Mouse (Mus musculus): ENCODE results near the gene Zfp296. TPM values are rescaled to one million over a fixed set of nuclear protein-coding genes. Genes with fewer than 3 reads are reported as not detected.

Gene Zfp296
- polyA plus RNA-seq, 1 experiment = 7.0 TPM

GRCm38 (mm10) chr7:19607291-19607690 lies 30.2 kb downstream of the Zfp296 start:
- Histone ChIP-seq H3K27me3 (ENCODE audit: control insufficient read depth, insufficient read depth, low read length) (no peaks in the 10 kb centered on the region), H3K36me3 (ENCODE audit: control insufficient read depth, insufficient read depth, low read length) (no peaks in the 10 kb centered on the region), H3K4me1 (ENCODE audit: control insufficient read depth, insufficient read depth, low read length) (peaks cover 4% of the 10 kb centered on the region), H3K4me3 (ENCODE audit: control insufficient read depth, low read depth, low read length) (no peak overlapping the region), H3K27ac (ENCODE audit: control insufficient read depth, insufficient read depth, low read depth, low read length) (no peak overlapping the region)
- no peak for TF ChIP-seq CTCF (IDR thresholded peaks at IDR 0.05; ENCODE audit: control insufficient read depth, insufficient read depth, insufficient replicate concordance, low read depth, low read length)
- TF ChIP-seq POLR2A (IDR thresholded peaks at IDR 0.05; ENCODE audit: control insufficient read depth, low read depth, low read length) = no peak

GRCm38 (mm10) chr7:19609641-19610332 lies 32.7 kb downstream of the Zfp296 start:
- Histone ChIP-seq H3K27ac (ENCODE audit: control insufficient read depth, insufficient read depth, low read depth, low read length) (no peak overlapping the region), H3K36me3 (ENCODE audit: control insufficient read depth, insufficient read depth, low read length) (no peaks in the 10 kb centered on the region), H3K4me3 (ENCODE audit: control insufficient read depth, low read depth, low read length) (no peak overlapping the region), H3K4me1 (ENCODE audit: control insufficient read depth, insufficient read depth, low read length) (no peaks in the 10 kb centered on the region), H3K27me3 (ENCODE audit: control insufficient read depth, insufficient read depth, low read length) (no peaks in the 10 kb centered on the region)
- no peak for TF ChIP-seq POLR2A (IDR thresholded peaks at IDR 0.05; ENCODE audit: control insufficient read depth, low read depth, low read length)

GRCm38 (mm10) chr7:19610969-19611368 lies 33.9 kb downstream of the Zfp296 start:
- Histone ChIP-seq H3K4me3 (ENCODE audit: control insufficient read depth, low read depth, low read length) (no peak overlapping the region), H3K27me3 (ENCODE audit: control insufficient read depth, insufficient read depth, low read length) (no peaks in the 10 kb centered on the region), H3K27ac (ENCODE audit: control insufficient read depth, insufficient read depth, low read depth, low read length) (no peak overlapping the region), H3K36me3 (ENCODE audit: control insufficient read depth, insufficient read depth, low read length) (no peaks in the 10 kb centered on the region), H3K4me1 (ENCODE audit: control insufficient read depth, insufficient read depth, low read length) (no peaks in the 10 kb centered on the region)
- no peak for TF ChIP-seq POLR2A (IDR thresholded peaks at IDR 0.05; ENCODE audit: control insufficient read depth, low read depth, low read length)
- TF ChIP-seq CTCF (IDR thresholded peaks at IDR 0.05; ENCODE audit: control insufficient read depth, insufficient read depth, insufficient replicate concordance, low read depth, low read length) = peak; percentile 56; the same call in 1 of the 2 replicates

DNA sequence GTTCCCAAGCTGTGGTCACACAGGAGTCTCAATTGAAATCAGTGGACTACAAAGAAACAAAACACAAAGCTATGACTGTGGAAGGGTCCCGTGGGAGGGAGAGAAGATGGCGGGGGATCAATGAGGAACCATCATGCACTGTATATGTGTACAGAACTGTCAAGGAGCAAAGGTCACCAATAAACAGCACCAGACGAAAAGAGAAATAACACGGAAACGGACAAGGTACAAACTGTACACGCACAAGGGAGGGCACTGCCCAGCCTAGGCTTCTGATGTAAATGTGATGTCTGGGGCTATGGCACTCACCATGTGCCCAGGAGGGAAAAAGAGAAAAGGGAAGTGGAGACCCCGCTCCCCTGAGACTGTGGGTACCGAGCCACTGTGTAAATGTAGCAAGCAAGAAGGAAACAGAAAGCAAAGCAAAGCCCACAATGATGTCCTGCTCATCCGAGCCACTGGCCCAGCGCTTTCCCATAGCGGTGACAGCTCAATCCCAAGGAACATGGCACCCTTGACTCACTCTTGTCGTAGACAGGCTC lies 38.0 kb downstream of the Zfp296 start:
- TF ChIP-seq CTCF (IDR thresholded peaks at IDR 0.05; ENCODE audit: control insufficient read depth, insufficient read depth, insufficient replicate concordance, low read depth, low read length) (no peak), POLR2A (IDR thresholded peaks at IDR 0.05; ENCODE audit: control insufficient read depth, low read depth, low read length) (no peak)
- no peak overlapping the region for H3K4me3 ChIP-seq (ENCODE audit: control insufficient read depth, low read depth, low read length)
- H3K4me1 ChIP-seq (ENCODE audit: control insufficient read depth, insufficient read depth, low read length) = peaks cover 4% of the 10 kb centered on the region
- no peak overlapping the region for H3K27ac ChIP-seq (ENCODE audit: control insufficient read depth, insufficient read depth, low read depth, low read length)
- H3K27me3 ChIP-seq (ENCODE audit: control insufficient read depth, insufficient read depth, low read length) = no peaks in the 10 kb centered on the region
- H3K36me3 ChIP-seq (ENCODE audit: control insufficient read depth, insufficient read depth, low read length) = no peaks in the 10 kb centered on the region

GRCm38 (mm10) chr7:19619004-19619801 lies 42.1 kb downstream of the Zfp296 start:
- Histone ChIP-seq H3K36me3 (ENCODE audit: control insufficient read depth, insufficient read depth, low read length) (no peaks in the 10 kb centered on the region), H3K27ac (ENCODE audit: control insufficient read depth, insufficient read depth, low read depth, low read length) (no peak overlapping the region), H3K27me3 (ENCODE audit: control insufficient read depth, insufficient read depth, low read length) (no peaks in the 10 kb centered on the region), H3K4me1 (ENCODE audit: control insufficient read depth, insufficient read depth, low read length) (peaks cover 4% of the 10 kb centered on the region), H3K4me3 (ENCODE audit: control insufficient read depth, low read depth, low read length) (peak overlapping the region; percentile 56)
- TF ChIP-seq POLR2A (IDR thresholded peaks at IDR 0.05; ENCODE audit: control insufficient read depth, low read depth, low read length) (no peak), CTCF (IDR thresholded peaks at IDR 0.05; ENCODE audit: control insufficient read depth, insufficient read depth, insufficient replicate concordance, low read depth, low read length) (peak; percentile 58; the same call in 1 of the 2 replicates)

DNA sequence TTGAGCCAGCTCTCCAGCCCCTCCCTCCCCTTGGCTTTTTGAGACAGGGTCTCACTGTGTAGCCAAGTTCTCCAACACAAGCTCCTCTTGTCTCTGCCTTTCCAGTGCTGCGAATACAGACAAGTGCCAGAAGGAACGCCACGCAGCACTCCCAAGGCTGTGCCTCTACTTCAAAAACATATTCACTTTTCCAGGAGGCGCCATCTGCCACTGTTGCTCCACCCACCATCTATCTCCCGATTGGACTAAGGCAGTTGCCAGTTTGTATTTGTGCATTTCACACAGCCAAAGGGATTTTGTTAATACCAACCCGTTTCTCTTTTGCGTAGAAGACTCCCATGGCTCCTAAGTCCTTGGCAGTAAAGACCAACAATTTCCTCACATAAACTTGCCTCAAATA lies 43.7 kb downstream of the Zfp296 start:
- no peaks in the 10 kb centered on the region for H3K36me3 ChIP-seq (ENCODE audit: control insufficient read depth, insufficient read depth, low read length)
- H3K27me3 ChIP-seq (ENCODE audit: control insufficient read depth, insufficient read depth, low read length) = no peaks in the 10 kb centered on the region
- no peak overlapping the region for H3K4me3 ChIP-seq (ENCODE audit: control insufficient read depth, low read depth, low read length)
- H3K4me1 ChIP-seq (ENCODE audit: control insufficient read depth, insufficient read depth, low read length) = peaks cover 4% of the 10 kb centered on the region
- TF ChIP-seq POLR2A (IDR thresholded peaks at IDR 0.05; ENCODE audit: control insufficient read depth, low read depth, low read length) (no peak), CTCF (IDR thresholded peaks at IDR 0.05; ENCODE audit: control insufficient read depth, insufficient read depth, insufficient replicate concordance, low read depth, low read length) (no peak)
- no peak overlapping the region for H3K27ac ChIP-seq (ENCODE audit: control insufficient read depth, insufficient read depth, low read depth, low read length)

- H3K4me3 ChIP-seq (ENCODE audit: control insufficient read depth, low read depth, low read length) = no peak overlapping the region
- TF ChIP-seq CTCF (IDR thresholded peaks at IDR 0.05; ENCODE audit: control insufficient read depth, insufficient read depth, insufficient replicate concordance, low read depth, low read length) (no peak), POLR2A (IDR thresholded peaks at IDR 0.05; ENCODE audit: control insufficient read depth, low read depth, low read length) (no peak)
These were observed 45.2 kb downstream of the Zfp296 start for GRCm38 (mm10) chr7:19622241-19622640.

More at GRCm38 (mm10) chr7:19622241-19622640, 45.2 kb downstream of the Zfp296 start:
- Histone ChIP-seq H3K36me3 (ENCODE audit: control insufficient read depth, insufficient read depth, low read length) (no peaks in the 10 kb centered on the region), H3K4me1 (ENCODE audit: control insufficient read depth, insufficient read depth, low read length) (peaks cover 4% of the 10 kb centered on the region), H3K27ac (ENCODE audit: control insufficient read depth, insufficient read depth, low read depth, low read length) (no peak overlapping the region), H3K27me3 (ENCODE audit: control insufficient read depth, insufficient read depth, low read length) (no peaks in the 10 kb centered on the region)

Measured in testis, adult 2 months (tissue).